Mouse (Mus musculus) retina, postnatal 1 day (tissue): ENCODE measurements around the gene Tfip11.

Source experiments
- DNase-seq: peaks from one replicate; pipeline ENCODE4 v3.0.0-alpha.2; 2012

Gene Tfip11

GRCm38 (mm10) chr5:112325546-112326445 lies at the start of gene Tfip11:
Gene Tfip11, plus strand, starts transcription at chr5:112326358.
- DNase-seq = peak; percentile 97

GRCm38 (mm10) chr5:112276907-112277348 lies 49.2 kb upstream of the Tfip11 start:
- DNase-seq = no peak

- no peak for DNase-seq
These were observed 48.2 kb upstream of the Tfip11 start for GRCm38 (mm10) chr5:112277906-112278470.

- no peak for DNase-seq
These were observed 46.8 kb upstream of the Tfip11 start for GRCm38 (mm10) chr5:112279181-112280021.

GRCm38 (mm10) chr5:112280151-112280550 lies 46.0 kb upstream of the Tfip11 start:
- no peak for DNase-seq

GRCm38 (mm10) chr5:112280863-112281660 lies 45.1 kb upstream of the Tfip11 start:
- DNase-seq = peak; percentile 48

- DNase-seq = no peak
These were observed 44.5 kb upstream of the Tfip11 start for GRCm38 (mm10) chr5:112281676-112282075.

- no peak for DNase-seq
These were observed 43.9 kb upstream of the Tfip11 start for GRCm38 (mm10) chr5:112282123-112282779.

GRCm38 (mm10) chr5:112282780-112283482 lies 43.2 kb upstream of the Tfip11 start:
- DNase-seq = no peak

GRCm38 (mm10) chr5:112283543-112284202 lies 42.5 kb upstream of the Tfip11 start:
- DNase-seq = no peak

- no peak for DNase-seq
These were observed 42.0 kb upstream of the Tfip11 start for GRCm38 (mm10) chr5:112284203-112284582.

- no peak for DNase-seq
These were observed 40.5 kb upstream of the Tfip11 start for GRCm38 (mm10) chr5:112285548-112286085.

GRCm38 (mm10) chr5:112286608-112286983 lies 39.6 kb upstream of the Tfip11 start:
- DNase-seq = no peak

- no peak for DNase-seq
These were observed 39.0 kb upstream of the Tfip11 start for GRCm38 (mm10) chr5:112286984-112287641.

GRCm38 (mm10) chr5:112287652-112288051 lies 38.5 kb upstream of the Tfip11 start:
- no peak for DNase-seq

- no peak for DNase-seq
These were observed 37.7 kb upstream of the Tfip11 start for GRCm38 (mm10) chr5:112288193-112289141.

- no peak for DNase-seq
These were observed 36.9 kb upstream of the Tfip11 start for GRCm38 (mm10) chr5:112289236-112289635.

GRCm38 (mm10) chr5:112289819-112290535 lies 36.2 kb upstream of the Tfip11 start:
- DNase-seq = no peak
